Mouse (Mus musculus): ENCODE measurements around the gene Tmbim4. TPM values are rescaled to one million over a fixed set of nuclear protein-coding genes. Genes with fewer than 3 reads are reported as not detected.
A peak's percentile ranks its signal among the peaks of the same experiment; 100 is the strongest.
"Not testable (repeated sequence)": the region's sequence is repeated elsewhere in the genome, so short reads cannot be mapped to it uniquely, and the experiment has no call there.

Tmbim4 gene
- total and polyA plus RNA-seq, 3 experiments: 65.2 to 92.5 (median 74.0) TPM

DNA sequence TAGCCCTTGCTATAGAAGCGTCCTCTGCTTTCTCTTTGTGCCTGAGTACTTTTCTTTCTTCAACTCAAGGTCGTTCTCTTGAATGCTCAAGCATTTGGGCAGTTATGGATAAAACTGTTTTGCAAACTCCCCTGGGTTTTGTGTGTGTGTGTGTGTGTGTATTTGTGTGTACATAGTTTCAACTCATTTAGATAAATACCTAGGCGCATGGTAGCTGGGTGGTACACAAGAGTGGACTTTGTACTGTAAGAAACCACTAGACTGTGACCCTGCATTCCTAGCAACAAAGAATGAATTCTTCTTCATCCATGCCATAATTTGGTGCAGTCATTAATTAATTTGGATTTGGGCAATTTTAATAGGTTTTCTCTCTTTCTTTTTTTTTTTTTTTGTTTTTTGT is 8.7 kb downstream of the Tmbim4 start:
- TF ChIP-seq TAL1 (conservative IDR thresholded peaks at IDR 0.05; ENCODE audit: low read depth, low read length): no peak
- TF ChIP-seq GATA1 (IDR thresholded peaks at IDR 0.05; ENCODE audit: borderline replicate concordance, low read length): no peak
- no peak for TF ChIP-seq GATA2 (IDR thresholded peaks at IDR 0.05; ENCODE audit: borderline replicate concordance, low read depth, low read length)
- TF ChIP-seq CTCF (IDR thresholded peaks at IDR 0.05; ENCODE audit: low read depth, low read length): no peak
- Histone ChIP-seq H3K4me1 (ENCODE audit: insufficient read depth, low read depth, low read length) (peaks cover 23% of the 10 kb centered on the region), H3K27me3 (ENCODE audit: insufficient read depth, low read length) (no peaks in the 10 kb centered on the region), H3K4me3 (ENCODE audit: low read depth, low read length) (peak overlapping the region; percentile 100; the same call in 1 of the 2 replicates), H3K9me3 (replicated peaks) (peaks cover 4% of the 10 kb centered on the region), H3K36me3 (replicated peaks) (peaks cover 33% of the 10 kb centered on the region)
- no peak for ATAC-seq (ENCODE audit: extremely low read depth, insufficient number of reproducible peaks, low FRiP score, poor library complexity, severe bottlenecking)
- DNase-seq (ENCODE audit: low spot score): no peak

GRCm38 (mm10) chr10:120217099-120217498 is 15.7 kb downstream of the Tmbim4 start:
- H3K36me3 ChIP-seq (replicated peaks): peaks cover 71% of the 10 kb centered on the region
- H3K4me3 ChIP-seq (ENCODE audit: low read depth, low read length); H3K4me1 ChIP-seq (ENCODE audit: insufficient read depth, low read depth, low read length); H3K9me3 ChIP-seq (replicated peaks); DNase-seq (ENCODE audit: low spot score); ATAC-seq (ENCODE audit: extremely low read depth, insufficient number of reproducible peaks, low FRiP score, poor library complexity, severe bottlenecking); H3K27me3 ChIP-seq (ENCODE audit: insufficient read depth, low read length): not testable (repeated sequence)

GRCm38 (mm10) chr10:120218996-120219395 is 17.6 kb downstream of the Tmbim4 start:
- ATAC-seq (ENCODE audit: extremely low read depth, insufficient number of reproducible peaks, low FRiP score, poor library complexity, severe bottlenecking) (no peak), DNase-seq (ENCODE audit: low spot score) (no peak)
- Histone ChIP-seq H3K4me3 (ENCODE audit: low read depth, low read length) (no peak overlapping the region), H3K27me3 (ENCODE audit: insufficient read depth, low read length) (no peaks in the 10 kb centered on the region), H3K9me3 (replicated peaks) (no peaks in the 10 kb centered on the region), H3K4me1 (ENCODE audit: insufficient read depth, low read depth, low read length) (peaks cover 9% of the 10 kb centered on the region; the same call in 1 of the 2 replicates), H3K36me3 (replicated peaks) (peaks cover 72% of the 10 kb centered on the region)
- TF ChIP-seq GATA2 (IDR thresholded peaks at IDR 0.05; ENCODE audit: borderline replicate concordance, low read depth, low read length) (no peak), CTCF (IDR thresholded peaks at IDR 0.05; ENCODE audit: low read depth, low read length) (no peak), TAL1 (conservative IDR thresholded peaks at IDR 0.05; ENCODE audit: low read depth, low read length) (no peak), GATA1 (IDR thresholded peaks at IDR 0.05; ENCODE audit: borderline replicate concordance, low read length) (no peak), POLR2AphosphoS5 (IDR thresholded peaks at IDR 0.05; ENCODE audit: insufficient replicate concordance, low read depth, low read length) (no peak)

DNA sequence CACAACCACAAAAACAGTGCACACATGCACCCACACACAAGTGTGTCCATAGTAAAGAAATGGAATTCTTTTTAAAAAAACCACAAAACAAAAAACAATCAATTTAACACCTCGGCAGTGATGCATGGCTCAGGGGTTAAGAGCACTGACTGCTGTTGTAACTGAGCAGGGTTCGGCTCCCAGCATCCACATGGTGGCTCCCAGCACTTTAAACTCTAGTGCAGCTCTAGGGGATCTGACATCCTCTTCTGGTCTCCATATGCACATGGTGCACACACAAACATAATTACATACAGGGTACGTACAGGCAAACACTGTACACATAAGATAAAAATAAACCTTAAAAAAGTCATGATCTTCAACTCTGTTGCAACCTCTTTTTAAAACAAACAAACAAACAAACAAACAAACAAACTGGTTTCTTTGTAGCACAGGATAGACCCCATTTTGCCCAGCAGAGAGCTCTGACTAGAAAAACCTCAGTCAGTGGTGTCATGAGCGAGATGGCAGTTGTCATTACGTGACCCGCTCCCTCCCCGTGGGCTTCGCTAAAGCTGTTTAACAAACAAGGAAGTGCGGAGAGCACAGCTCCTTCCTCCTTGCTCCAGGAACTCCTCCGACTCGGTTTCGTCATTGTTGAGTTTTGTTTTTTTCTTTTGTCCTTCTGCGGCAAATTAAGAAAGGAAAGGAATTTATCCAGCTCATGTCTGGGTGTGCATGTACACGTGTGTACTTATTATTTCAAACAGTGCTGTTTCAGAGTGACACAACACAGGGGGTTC is 18.4 kb downstream of the Tmbim4 start:
- Histone ChIP-seq H3K27me3 (ENCODE audit: insufficient read depth, low read length) (no peaks in the 10 kb centered on the region), H3K4me3 (ENCODE audit: low read depth, low read length) (no peak overlapping the region), H3K4me1 (ENCODE audit: insufficient read depth, low read depth, low read length) (peaks cover 9% of the 10 kb centered on the region; the same call in 1 of the 2 replicates), H3K36me3 (replicated peaks) (peaks cover 72% of the 10 kb centered on the region), H3K9me3 (replicated peaks) (no peaks in the 10 kb centered on the region)
- ATAC-seq (ENCODE audit: extremely low read depth, insufficient number of reproducible peaks, low FRiP score, poor library complexity, severe bottlenecking) (no peak), DNase-seq (ENCODE audit: low spot score) (no peak)
- no peak for TF ChIP-seq CTCF (IDR thresholded peaks at IDR 0.05; ENCODE audit: low read depth, low read length)
- TF ChIP-seq GATA1 (IDR thresholded peaks at IDR 0.05; ENCODE audit: borderline replicate concordance, low read length): no peak
- no peak for TF ChIP-seq GATA2 (IDR thresholded peaks at IDR 0.05; ENCODE audit: borderline replicate concordance, low read depth, low read length)
- TF ChIP-seq TAL1 (conservative IDR thresholded peaks at IDR 0.05; ENCODE audit: low read depth, low read length): no peak
- no peak for TF ChIP-seq POLR2AphosphoS5 (IDR thresholded peaks at IDR 0.05; ENCODE audit: insufficient replicate concordance, low read depth, low read length)

DNA sequence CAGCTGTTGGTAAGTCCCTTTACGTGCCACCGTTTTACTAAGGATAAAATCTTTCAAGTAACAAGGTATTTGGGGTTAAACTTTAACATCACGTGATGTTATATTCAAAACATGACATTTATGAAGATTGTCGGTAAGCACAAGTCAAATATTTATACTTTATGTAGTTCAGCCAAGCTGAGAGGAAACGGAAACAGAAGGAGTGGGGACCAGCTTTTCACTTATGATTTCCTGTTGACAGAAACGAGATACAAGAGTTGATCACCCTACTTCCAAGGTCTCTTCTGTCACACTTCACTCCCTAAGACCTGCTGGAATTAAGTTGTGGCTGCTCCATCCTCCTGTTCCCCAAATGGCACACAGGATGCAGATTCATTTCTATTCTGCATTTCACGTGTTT is 19.4 kb downstream of the Tmbim4 start:
- H3K36me3 ChIP-seq (replicated peaks): peaks cover 67% of the 10 kb centered on the region

DNA sequence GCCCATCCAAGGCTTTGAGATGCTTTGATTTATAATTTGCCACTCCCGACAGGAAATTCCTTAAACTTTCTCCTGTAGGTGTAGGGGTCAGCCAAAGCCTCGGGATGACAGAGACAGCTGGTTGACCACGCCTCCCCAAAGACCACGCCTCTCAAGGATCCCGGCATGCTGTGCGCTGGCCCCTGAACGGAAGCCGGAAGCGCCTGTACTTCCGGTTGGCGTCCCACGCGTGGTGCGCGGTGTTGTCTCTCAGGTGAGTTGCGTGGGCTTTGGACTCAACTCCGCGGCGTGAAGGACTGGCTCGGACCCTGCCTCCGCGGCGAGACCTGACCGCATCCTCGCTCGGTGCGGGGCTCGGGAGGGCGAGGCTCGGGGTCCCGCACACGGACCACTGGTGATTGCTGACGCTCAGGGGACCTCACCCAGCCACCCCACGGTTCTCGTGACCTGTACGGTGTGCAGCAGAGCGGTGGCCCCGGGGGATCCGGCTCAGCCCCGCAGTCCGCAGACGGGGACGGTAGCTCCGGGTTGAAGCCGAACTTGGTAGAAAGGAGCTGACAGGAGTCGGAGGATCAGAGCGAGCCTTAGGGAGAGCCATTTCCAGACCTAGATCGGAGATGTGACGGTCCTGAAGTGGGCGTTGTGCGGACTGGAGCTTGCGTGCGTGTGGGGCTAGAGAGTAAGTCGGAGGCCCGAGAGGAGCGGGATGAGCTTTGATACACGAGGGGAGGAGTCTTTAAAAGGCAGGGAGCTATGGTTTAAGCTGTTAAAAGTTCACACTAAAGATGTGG is 25.7 kb downstream of the Tmbim4 start, which contains the start of gene Llph:
Gene Llph (plus strand): TSS at position 200 of the 791 bp plus-strand sequence.
- TF ChIP-seq GATA2 (IDR thresholded peaks at IDR 0.05; ENCODE audit: borderline replicate concordance, low read depth, low read length): no peak
- no peak for TF ChIP-seq GATA1 (IDR thresholded peaks at IDR 0.05; ENCODE audit: borderline replicate concordance, low read length)
- TF ChIP-seq TAL1 (conservative IDR thresholded peaks at IDR 0.05; ENCODE audit: low read depth, low read length): no peak
- TF ChIP-seq POLR2AphosphoS5 (IDR thresholded peaks at IDR 0.05; ENCODE audit: insufficient replicate concordance, low read depth, low read length): no peak
- TF ChIP-seq CTCF (IDR thresholded peaks at IDR 0.05; ENCODE audit: low read depth, low read length): no peak
- DNase-seq (ENCODE audit: low spot score) (peak; percentile 64), ATAC-seq (ENCODE audit: extremely low read depth, insufficient number of reproducible peaks, low FRiP score, poor library complexity, severe bottlenecking) (peak; percentile 86)
- H3K4me1 ChIP-seq (ENCODE audit: insufficient read depth, low read depth, low read length): peaks cover 31% of the 10 kb centered on the region
- no peaks in the 10 kb centered on the region; the same call in 1 of the 2 replicates for H3K27me3 ChIP-seq (ENCODE audit: insufficient read depth, low read length)
- H3K36me3 ChIP-seq (replicated peaks): peaks cover 60% of the 10 kb centered on the region
- peak within 1 kb of the TSS; percentile 100 for H3K4me3 ChIP-seq (ENCODE audit: low read depth, low read length)
- H3K9me3 ChIP-seq (replicated peaks): no peaks in the 10 kb centered on the region

More for the DNA sequence above, 19.4 kb downstream of the Tmbim4 start:
- H3K9me3 ChIP-seq (replicated peaks): no peaks in the 10 kb centered on the region
- no peaks in the 10 kb centered on the region for H3K27me3 ChIP-seq (ENCODE audit: insufficient read depth, low read length)
- no peak overlapping the region for H3K4me3 ChIP-seq (ENCODE audit: low read depth, low read length)
- H3K4me1 ChIP-seq (ENCODE audit: insufficient read depth, low read depth, low read length): peaks cover 9% of the 10 kb centered on the region; the same call in 1 of the 2 replicates
- ATAC-seq (ENCODE audit: extremely low read depth, insufficient number of reproducible peaks, low FRiP score, poor library complexity, severe bottlenecking) (no peak), DNase-seq (ENCODE audit: low spot score) (no peak)
- TF ChIP-seq GATA1 (IDR thresholded peaks at IDR 0.05; ENCODE audit: borderline replicate concordance, low read length): no peak
- TF ChIP-seq CTCF (IDR thresholded peaks at IDR 0.05; ENCODE audit: low read depth, low read length): no peak
- TF ChIP-seq POLR2AphosphoS5 (IDR thresholded peaks at IDR 0.05; ENCODE audit: insufficient replicate concordance, low read depth, low read length): no peak
- TF ChIP-seq GATA2 (IDR thresholded peaks at IDR 0.05; ENCODE audit: borderline replicate concordance, low read depth, low read length): no peak

Data from G1E (cell line).